ENCODE assay signal across 10 mouse cellular contexts in the genomic region with DNA sequence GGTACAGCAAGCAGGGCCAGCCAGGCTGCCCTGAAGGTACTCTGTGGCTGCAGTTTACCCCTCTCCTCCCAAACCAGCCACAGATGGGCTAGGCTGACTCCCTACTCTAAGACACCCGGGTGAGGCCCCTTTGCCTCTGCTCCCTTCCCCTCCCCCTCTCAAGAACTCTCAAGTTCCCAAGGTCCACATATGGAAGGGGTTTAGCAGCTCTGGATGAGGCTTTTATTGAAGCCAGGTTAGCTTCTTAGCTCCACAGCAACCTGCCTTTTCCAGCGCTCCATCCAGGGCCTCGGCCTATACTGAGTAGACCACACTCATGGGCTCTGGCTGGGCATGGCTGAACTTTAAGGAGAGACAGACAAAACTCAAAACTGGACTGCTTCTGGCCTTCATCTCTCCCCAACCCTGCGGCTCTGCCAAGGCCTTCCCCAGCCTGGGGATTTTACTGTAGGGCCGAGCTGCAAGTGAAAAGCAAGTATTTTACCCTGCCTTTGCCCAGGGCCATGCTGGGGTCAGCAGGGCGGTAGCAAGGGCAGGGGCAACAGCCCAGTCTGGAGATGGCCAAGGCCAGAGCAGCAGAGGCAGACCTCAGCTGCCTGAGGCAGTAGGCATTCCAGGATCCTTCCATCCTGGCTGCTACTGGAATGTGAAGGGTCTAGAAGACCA. TPM values are rescaled to one million over a fixed set of nuclear protein-coding genes. Genes with fewer than 3 reads are reported as not detected.
DNase-seq lines count a peak whose midpoint lies in the region; ATAC-seq lines count a peak whose summit lies in the region.
"Had no signal": no experiment of that assay in that cellular context is flagged by ENCODE, and none has a peak within 500 bp of the region (broad histone marks: within the 10 kb centered on the region; RNA-seq: fewer than 3 reads in every experiment).

No protein-coding gene starts in this region.

- no peak overlapping the region for H3K9ac ChIP-seq in midbrain, embryonic 11.5 days (ENCODE audit: low read length)
- peak overlapping the region; percentile 55 for H3K9ac ChIP-seq in limb, embryonic 13.5 days

- peak overlapping the region; percentile 39 for H3K27ac ChIP-seq in midbrain, embryonic 10.5 days (replicated peaks)
- no peak overlapping the region for H3K27ac ChIP-seq in midbrain, embryonic 11.5 days (ENCODE audit: low read depth, low read length)
- peak overlapping the region; percentile 94 for H3K27ac ChIP-seq in limb, embryonic 13.5 days

- WGBS in midbrain, embryonic 10.5 days, result 60% methylated on average over 6 of the region's 6 CpGs
- whole genome bisulfite sequencing in midbrain, embryonic 11.5 days, result 73% methylated on average over 6 of the region's 6 CpGs
- WGBS in limb, embryonic 13.5 days, result 20% methylated on average over 6 of the region's 6 CpGs

- DNase-seq in adrenal gland, adult 2 months, result peak; percentile 38
- DNase-seq in adrenal gland, postnatal 4 days (ENCODE audit: low spot score in 2 of 2), result no peak
- no peak for DNase-seq in midbrain, embryonic 10.5 days (ENCODE audit: low spot score)
- DNase-seq in midbrain, embryonic 11.5 days (ENCODE audit: low spot score, missing footprints), result no peak
- no peak for DNase-seq in cerebellum, adult 8-10 months
- no peak for DNase-seq in cerebellum, postnatal 10 days
- DNase-seq: lung, postnatal 4 days; right cerebral cortex, postnatal 14 days had no signal

- no peaks in the 10 kb centered on the region for H3K9me3 ChIP-seq in midbrain, embryonic 10.5 days (replicated peaks)
- H3K9me3 ChIP-seq in midbrain, embryonic 11.5 days (ENCODE audit: control insufficient read depth, low read length), result no peaks in the 10 kb centered on the region
- H3K9me3 ChIP-seq in limb, embryonic 13.5 days, result no peaks in the 10 kb centered on the region

- no peak overlapping the region for H3K4me3 ChIP-seq in midbrain, embryonic 10.5 days
- no peak overlapping the region for H3K4me3 ChIP-seq in midbrain, embryonic 11.5 days (ENCODE audit: low read depth, low read length)
- H3K4me3 ChIP-seq in limb, embryonic 13.5 days, result no peak overlapping the region

- no peak overlapping the region for H3K4me2 ChIP-seq in midbrain, embryonic 11.5 days
- peak overlapping the region; percentile 24 for H3K4me2 ChIP-seq in limb, embryonic 13.5 days (replicated peaks)

- peaks cover 21% of the 10 kb centered on the region for H3K4me1 ChIP-seq in midbrain, embryonic 10.5 days
- no peaks in the 10 kb centered on the region for H3K4me1 ChIP-seq in midbrain, embryonic 11.5 days (ENCODE audit: control insufficient read depth, insufficient read depth, low read length)
- H3K4me1 ChIP-seq in limb, embryonic 13.5 days, result peaks cover 65% of the 10 kb centered on the region

- no peak for ATAC-seq in midbrain, embryonic 11.5 days (ENCODE audit: low FRiP score)
- peak; percentile 72 for ATAC-seq in limb, embryonic 13.5 days (ENCODE audit: low FRiP score, low read depth)
- no peak for ATAC-seq in erythroid progenitor cell, adult 5-6 weeks (replicated peaks; ENCODE audit: low FRiP score, poor library complexity, severe bottlenecking)

- H3K27me3 ChIP-seq in midbrain, embryonic 10.5 days (ENCODE audit: low read depth, poor library complexity, severe bottlenecking), result no peaks in the 10 kb centered on the region
- H3K27me3 ChIP-seq in midbrain, embryonic 11.5 days (ENCODE audit: control insufficient read depth, insufficient read depth, low read length), result no peaks in the 10 kb centered on the region
- no peaks in the 10 kb centered on the region for H3K27me3 ChIP-seq in limb, embryonic 13.5 days

- peaks cover 32% of the 10 kb centered on the region for H3K36me3 ChIP-seq in midbrain, embryonic 10.5 days
- no peaks in the 10 kb centered on the region; the same call in 1 of the 2 replicates for H3K36me3 ChIP-seq in midbrain, embryonic 11.5 days (ENCODE audit: control insufficient read depth, insufficient read depth, low read length)
- H3K36me3 ChIP-seq in limb, embryonic 13.5 days, result peaks cover 27% of the 10 kb centered on the region

RNA-seq across cellular contexts. Expression of gene Timm22, which starts 23.3 kb away (rescaled TPM):
- total RNA-seq in adrenal gland, adult 2 months (2021), result 10 to 100 TPM; 37.9 to 53.7 TPM
- polyA plus RNA-seq in adrenal gland, adult 2 months (2012; rRNA removed), result 13.8 and 21.4 TPM in 2 replicates
- total RNA-seq in adrenal gland, postnatal 4 days (2021), result 10 to 100 TPM; 46.5 to 52.9 TPM
- 127 and 128 TPM in 2 replicates for polyA plus RNA-seq in midbrain, embryonic 10.5 days (2016; fragmentation: Nextera tagmentation; extraction: Ambion mirVana)
- 117 and 118 TPM in 2 replicates for polyA plus RNA-seq in midbrain, embryonic 11.5 days (2014; fragmentation: Nextera tagmentation; extraction: Ambion mirVana)
- 125 and 126 TPM in 2 replicates for polyA plus RNA-seq in limb, embryonic 13.5 days (2015; fragmentation: Nextera tagmentation; extraction: Ambion mirVana)
- total RNA-seq in erythroid progenitor cell, adult 5-6 weeks (2015; ENCODE audit: low replicate concordance), result 4.2 and 4.7 TPM in 2 replicates
- 2.3 and 4.0 TPM in 2 replicates for total RNA-seq in erythroid progenitor cell, adult 5-6 weeks (2017; ENCODE audit: low replicate concordance)

RNA-seq across cellular contexts. Expression of gene Nxn, which starts 31.2 kb away (rescaled TPM):
- total RNA-seq in adrenal gland, adult 2 months (2021), result 10 to 100 TPM; 28.9 to 31.6 TPM
- polyA plus RNA-seq in adrenal gland, adult 2 months (2012; rRNA removed), result 21.5 and 25.2 TPM in 2 replicates
- 10 to 100 TPM; 26.4 to 28.3 TPM for total RNA-seq in adrenal gland, postnatal 4 days (2021)
- polyA plus RNA-seq in midbrain, embryonic 10.5 days (2016; fragmentation: Nextera tagmentation; extraction: Ambion mirVana), result 59.3 and 59.5 TPM in 2 replicates
- 43.8 and 51.3 TPM in 2 replicates for polyA plus RNA-seq in midbrain, embryonic 11.5 days (2014; fragmentation: Nextera tagmentation; extraction: Ambion mirVana)
- 55.4 and 57.6 TPM in 2 replicates for polyA plus RNA-seq in limb, embryonic 13.5 days (2015; fragmentation: Nextera tagmentation; extraction: Ambion mirVana)
- 1.4 and 2.1 TPM in 2 replicates for total RNA-seq in erythroid progenitor cell, adult 5-6 weeks (2015; ENCODE audit: low replicate concordance)
- 0.98 TPM in 1 of 2 replicates, not detected in the other for total RNA-seq in erythroid progenitor cell, adult 5-6 weeks (2017; ENCODE audit: low replicate concordance)
